Mouse (Mus musculus) ZHBTc4 (cell line): Measurements from ENCODE around the gene Wdr49.
"Not testable (repeated sequence)": the region's sequence is repeated elsewhere in the genome, so short reads cannot be mapped to it uniquely, and the experiment has no call there.

Experiments
- DNase-seq: peaks from one replicate; pipeline ENCODE4 v3.0.0-alpha.2; 2011; ENCODE audit warnings: low read depth, low spot score

Wdr49 gene

DNA sequence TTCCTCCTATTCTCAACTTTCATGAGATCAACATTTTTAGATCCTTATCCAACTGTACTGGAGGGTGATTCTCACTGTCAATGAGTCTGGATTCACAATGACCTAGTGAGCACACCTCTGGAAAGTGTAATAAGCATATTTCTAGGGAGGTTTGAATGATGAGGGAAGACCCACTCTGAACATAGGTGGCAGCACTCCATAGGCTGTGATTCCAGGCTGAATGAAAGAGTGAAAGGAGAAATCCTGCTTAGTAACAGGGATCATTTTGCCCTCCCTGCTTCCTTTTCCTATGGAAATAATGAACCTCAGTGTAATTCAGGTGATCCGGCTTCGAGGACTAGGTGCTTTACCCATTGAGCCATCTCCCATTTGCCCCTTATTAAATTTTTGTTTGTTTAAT is 180.9 kb downstream of the Wdr49 start:
- DNase-seq, result no peak

DNA sequence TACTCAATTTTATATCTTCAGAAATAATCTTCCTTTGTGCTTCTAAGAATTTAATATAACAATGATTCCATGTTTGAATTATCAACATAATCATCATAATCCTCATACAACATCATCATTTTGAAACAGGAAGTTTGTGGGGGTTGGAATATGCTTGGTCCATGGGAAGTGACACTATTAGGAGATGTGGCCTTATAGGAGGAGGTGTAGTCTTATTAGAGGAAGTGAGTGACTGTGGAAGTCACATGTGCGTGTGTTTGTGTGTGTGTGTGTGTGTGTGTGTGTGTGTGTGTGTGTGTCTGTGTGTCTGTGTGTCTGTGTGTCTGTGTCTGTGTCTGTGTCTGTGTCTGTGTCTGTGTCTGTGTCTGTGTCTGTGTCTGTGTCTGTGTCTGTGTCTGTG is 182.5 kb downstream of the Wdr49 start:
- not testable (repeated sequence) for DNase-seq

DNA sequence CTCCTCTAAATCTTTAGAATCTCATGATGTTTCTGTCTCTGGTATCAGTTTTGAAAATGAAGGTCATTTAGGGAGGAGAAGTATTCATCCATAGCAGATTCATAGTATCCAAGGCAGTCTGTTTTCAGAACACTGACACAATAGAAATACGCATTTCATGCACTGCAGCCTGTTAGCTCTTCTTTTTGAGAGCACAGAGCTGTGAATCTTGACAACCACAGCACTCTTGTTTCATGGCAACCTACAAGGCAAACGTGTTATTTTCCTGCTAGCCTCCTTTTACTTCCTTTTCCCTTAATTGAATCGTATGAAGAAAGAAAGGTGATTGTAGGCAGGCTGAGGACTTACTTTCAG is 184.2 kb downstream of the Wdr49 start:
- no peak for DNase-seq

- no peak for DNase-seq
Measured at GRCm38 (mm10) chr3:75297026-75297757, 184.8 kb downstream of the Wdr49 start.

DNA sequence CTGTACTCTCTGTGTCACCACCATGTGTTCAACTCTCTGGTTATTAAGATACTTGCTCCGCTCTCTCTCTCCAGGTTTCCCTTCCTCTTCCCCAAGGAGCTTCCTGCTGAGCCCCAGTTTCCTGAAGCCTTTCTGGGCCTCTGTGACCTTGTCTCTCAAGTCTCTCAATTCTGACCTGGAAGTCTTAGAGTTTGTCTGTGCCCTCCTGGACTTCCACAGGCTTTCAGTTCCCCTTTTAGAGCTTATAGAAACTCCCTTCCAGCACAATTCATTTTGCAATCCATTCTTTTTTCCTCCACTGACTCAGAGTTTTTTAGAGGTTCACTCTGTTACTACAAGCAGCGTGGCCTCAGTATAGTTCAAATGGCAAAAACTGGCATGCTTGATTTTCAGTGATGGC is 188.7 kb downstream of the Wdr49 start:
- no peak for DNase-seq

DNA sequence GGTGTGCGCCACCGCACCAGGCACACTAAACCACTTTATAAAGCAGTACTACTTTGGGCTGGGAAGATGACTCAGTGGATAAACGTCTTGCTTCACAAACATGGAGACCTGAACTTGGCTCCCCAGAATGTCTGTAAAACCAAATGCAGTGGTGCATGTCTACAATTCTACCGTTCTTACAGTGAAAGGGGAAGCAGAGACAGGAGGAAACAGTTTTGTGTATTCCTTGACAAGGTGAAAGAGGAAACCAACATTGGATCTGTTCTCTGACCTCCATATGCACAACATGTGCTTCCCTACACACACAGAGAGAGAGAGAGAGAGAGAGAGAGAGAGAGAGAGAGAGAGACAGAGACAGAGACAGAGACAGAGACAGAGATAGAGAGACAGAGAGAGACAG is 204.5 kb downstream of the Wdr49 start:
- no peak for DNase-seq

DNA sequence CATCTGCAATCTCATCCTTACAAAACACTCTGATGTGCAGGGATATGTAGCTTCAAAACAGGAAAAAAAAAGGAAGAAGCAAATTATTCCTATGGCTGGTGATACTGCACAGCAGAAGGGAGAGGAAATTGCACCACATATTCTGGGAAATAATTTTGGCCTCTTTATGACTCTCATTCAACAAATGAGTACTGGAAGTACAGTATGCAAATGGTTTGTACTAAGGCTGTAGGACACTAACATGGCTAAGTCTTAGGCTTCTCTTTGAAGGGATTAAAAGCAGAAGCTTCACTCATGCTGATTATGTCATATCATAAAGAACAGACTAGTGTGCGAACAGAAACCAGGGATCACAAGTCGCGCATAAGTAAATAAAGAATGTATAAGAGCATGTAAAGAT is 205.4 kb downstream of the Wdr49 start:
- no peak for DNase-seq

DNA sequence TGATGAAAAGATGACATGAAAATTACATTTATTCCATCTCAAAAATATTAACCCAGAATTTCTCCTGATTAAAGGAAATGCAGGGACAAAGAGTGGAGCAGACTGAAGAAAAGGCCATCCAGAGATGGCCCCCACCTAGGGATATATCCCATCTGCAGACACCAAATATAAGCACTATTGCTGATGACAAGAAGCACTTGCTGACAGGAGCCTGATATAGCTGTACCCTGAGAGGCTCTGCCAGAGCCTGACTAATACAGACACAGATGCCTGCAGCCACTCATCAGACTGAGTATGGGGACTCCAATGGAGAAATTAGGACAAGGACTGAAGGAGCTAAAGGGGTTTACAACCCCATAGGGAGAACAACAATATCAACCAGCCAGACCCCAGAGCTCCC is 206.8 kb downstream of the Wdr49 start:
- DNase-seq, result no peak

- no peak for DNase-seq
Measured at GRCm38 (mm10) chr3:75269978-75270377, 212.0 kb downstream of the Wdr49 start, which contains the start of gene Serpini2. TSS of gene Serpini2 (minus strand) at chr3:75270078.

DNA sequence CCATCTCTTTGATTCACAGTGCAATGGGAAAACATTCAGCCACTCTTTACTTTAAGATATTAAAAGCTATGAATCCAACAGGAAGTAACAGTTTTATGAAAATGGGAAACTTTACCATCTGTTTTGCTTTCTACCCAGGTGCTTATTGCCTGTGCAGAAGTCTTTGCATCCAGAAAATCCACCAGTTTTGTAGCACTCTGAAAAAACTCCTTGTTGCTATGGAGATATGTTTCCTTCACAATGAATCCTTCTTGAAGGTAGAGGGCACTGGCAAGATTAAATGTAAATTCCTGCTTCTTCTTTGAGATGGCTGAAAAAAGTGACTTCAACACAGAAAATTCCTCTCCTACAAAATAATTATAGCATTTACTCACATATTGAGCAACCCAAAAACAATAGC is 222.6 kb downstream of the Wdr49 start:
- DNase-seq, result no peak
